Mouse (Mus musculus) neural tube, embryonic 14.5 days (tissue): ENCODE measurements at regions not wholly inside any gene's neighbourhood (a gene's known extent, or its start where the extent isn't known, plus 50 kb on each side); places are given as distances from the start of the nearest gene placed in this dataset.

ENCODE experiments used
- ATAC-seq: fragments of 200-750 bp; cut with Nextera tagmentation; 2 replicates; pipeline ENCODE4 v1.8.0; 2017; ENCODE audit warnings: low read depth, mild to moderate bottlenecking, moderate TSS enrichment, moderate library complexity
- H3K27ac ChIP-seq: fragments of 300-500 bp; sonication (generic); 2 replicates; pipeline ENCODE4 v1.5.1; 2014; ENCODE audit warnings: low read depth, mild to moderate bottlenecking, control low read depth, low read length, moderate library complexity, mixed read lengths
- H3K27me3 ChIP-seq: fragments of 300-500 bp; sonication (generic); 2 replicates; pipeline ENCODE4 v1.6.1; 2014; ENCODE audit warnings: low read length; ENCODE audit not compliant: control insufficient read depth, insufficient read depth
- H3K36me3 ChIP-seq: fragments of 300-500 bp; sonication (generic); 2 replicates; pipeline ENCODE4 v1.6.1; 2014; ENCODE audit warnings: low read length, mixed read lengths; ENCODE audit not compliant: control insufficient read depth, insufficient read depth
- H3K4me1 ChIP-seq: fragments of 300-500 bp; sonication (generic); 2 replicates; pipeline ENCODE4 v1.6.1; 2014; ENCODE audit warnings: low read length; ENCODE audit not compliant: control insufficient read depth, insufficient read depth
- H3K4me2 ChIP-seq: fragments of 300-500 bp; sonication (generic); 2 replicates; pipeline ENCODE4 v1.6.1; 2014; ENCODE audit warnings: mild to moderate bottlenecking, low read depth, low read length, control low read depth
- H3K4me3 ChIP-seq: fragments of 300-500 bp; sonication (generic); 2 replicates; pipeline ENCODE4 v1.5.1; 2014; ENCODE audit warnings: low read depth, low read length, control low read depth, mixed read lengths
- H3K9ac ChIP-seq: fragments of 300-500 bp; sonication (generic); replicated peaks from 2 replicates; pipeline ENCODE4 v1.6.1; 2014; ENCODE audit warnings: low read depth, mild to moderate bottlenecking, control low read depth, low read length, mixed read lengths
- H3K9me3 ChIP-seq: fragments of 300-500 bp; sonication (generic); 2 replicates; pipeline ENCODE4 v1.6.1; 2016; ENCODE audit warnings: low read length; ENCODE audit not compliant: control insufficient read depth
- WGBS: fragments of 180-500 bp; shearing (Covaris S2); extraction: QIAGEN DNeasy Blood & Tissue Kit; methylation state at CpG from one replicate; pipeline ENCODE4 v1.1.7; 2014; 5-methylcytosine and 5-hydroxymethylcytosine counted together

DNA sequence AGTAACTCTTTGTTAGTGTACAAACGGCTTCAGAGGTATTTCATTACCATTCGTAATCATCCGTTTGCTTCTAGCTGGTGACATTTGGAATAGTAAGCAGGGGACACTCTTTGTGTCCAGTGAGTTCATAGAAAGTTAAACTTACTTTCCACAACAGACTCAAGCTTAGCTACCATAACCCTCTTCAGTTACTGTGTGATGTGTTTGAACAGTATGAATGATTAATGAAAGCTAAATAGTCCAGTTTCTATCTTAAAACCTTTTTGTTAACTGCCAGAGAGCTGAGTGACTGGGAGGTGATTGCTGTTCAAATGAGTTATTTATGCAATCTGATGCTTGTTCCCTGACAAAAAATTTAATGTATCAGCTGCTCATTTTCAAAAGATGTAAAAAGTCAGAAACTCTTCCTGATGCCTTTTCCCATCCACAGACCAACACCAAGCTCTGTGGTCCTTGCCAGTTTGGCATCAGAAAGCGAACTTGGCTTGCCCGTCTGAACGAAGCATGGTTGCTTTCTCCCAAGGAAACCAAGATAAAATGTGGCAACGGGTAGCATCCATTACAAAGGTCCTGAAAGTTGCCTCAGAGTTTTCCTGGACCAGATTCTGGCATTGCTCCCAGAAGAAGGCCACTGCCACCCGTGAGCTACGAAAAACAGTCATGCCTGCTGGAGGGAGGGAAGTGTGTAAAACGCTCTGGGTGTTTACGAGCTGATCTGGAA is 491.5 kb downstream of the Sox2 start:
- H3K4me2 ChIP-seq = no peak overlapping the region
- H3K27me3 ChIP-seq = no peaks in the 10 kb centered on the region
- H3K27ac ChIP-seq = peak overlapping the region; percentile 7; the same call in 1 of the 2 replicates
- no peak overlapping the region for H3K9ac ChIP-seq
- no peaks in the 10 kb centered on the region for H3K9me3 ChIP-seq
- H3K4me1 ChIP-seq = no peaks in the 10 kb centered on the region
- no peaks in the 10 kb centered on the region for H3K36me3 ChIP-seq
- H3K4me3 ChIP-seq = no peak overlapping the region
- 50% methylated on average over 11 of the region's 11 CpGs for WGBS
- no peak for ATAC-seq

DNA sequence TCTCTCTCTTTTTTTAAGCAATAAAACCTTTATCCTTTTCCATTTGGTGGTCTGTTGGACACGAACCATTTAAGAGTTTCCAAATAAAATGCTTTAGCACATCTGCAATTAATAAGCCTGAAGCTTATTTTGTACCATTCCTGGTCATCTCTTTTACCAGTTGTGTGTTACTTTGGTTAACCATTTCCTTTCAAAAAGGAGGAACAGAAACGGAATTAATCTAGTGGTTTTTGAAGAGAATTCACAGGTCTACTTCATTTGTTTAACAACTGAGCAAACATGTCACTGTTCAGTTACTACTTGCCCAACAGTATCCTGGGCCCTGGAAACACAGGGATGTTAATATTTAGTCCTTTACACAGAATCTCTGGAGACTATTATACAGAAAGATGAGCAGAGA is 492.5 kb downstream of the Sox2 start:
- Histone ChIP-seq H3K9ac (no peak overlapping the region), H3K9me3 (no peaks in the 10 kb centered on the region), H3K36me3 (no peaks in the 10 kb centered on the region), H3K4me1 (no peaks in the 10 kb centered on the region), H3K4me2 (no peak overlapping the region), H3K27ac (no peak overlapping the region), H3K27me3 (no peaks in the 10 kb centered on the region), H3K4me3 (no peak overlapping the region)
- WGBS = 79% methylated on average over 2 of the region's 2 CpGs
- ATAC-seq = no peak

DNA sequence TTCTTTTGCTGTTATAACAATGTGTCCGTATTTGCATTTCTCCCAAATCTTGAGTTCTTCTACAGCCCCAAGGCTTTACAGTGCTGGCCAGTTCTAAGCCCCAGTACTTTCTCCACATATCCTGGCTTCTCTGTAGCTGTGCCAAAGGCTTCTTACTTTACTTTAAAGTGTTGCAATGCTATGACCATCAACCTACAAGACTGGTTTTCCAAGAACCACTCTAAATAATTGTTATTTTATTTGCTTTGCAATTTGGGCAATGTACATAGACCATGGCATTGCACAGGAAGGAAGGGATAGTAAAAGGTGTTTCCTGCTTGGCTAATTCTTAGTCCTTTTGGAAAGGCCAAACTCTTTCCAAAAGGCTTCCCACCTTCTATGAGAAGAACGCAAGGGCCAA is 495.4 kb downstream of the Sox2 start:
- Histone ChIP-seq H3K4me1 (no peaks in the 10 kb centered on the region), H3K4me2 (no peak overlapping the region), H3K9ac (no peak overlapping the region), H3K4me3 (no peak overlapping the region), H3K9me3 (no peaks in the 10 kb centered on the region), H3K27ac (no peak overlapping the region), H3K27me3 (no peaks in the 10 kb centered on the region), H3K36me3 (no peaks in the 10 kb centered on the region)
- WGBS = 92% methylated on average over 2 of the region's 2 CpGs
- ATAC-seq = no peak

DNA sequence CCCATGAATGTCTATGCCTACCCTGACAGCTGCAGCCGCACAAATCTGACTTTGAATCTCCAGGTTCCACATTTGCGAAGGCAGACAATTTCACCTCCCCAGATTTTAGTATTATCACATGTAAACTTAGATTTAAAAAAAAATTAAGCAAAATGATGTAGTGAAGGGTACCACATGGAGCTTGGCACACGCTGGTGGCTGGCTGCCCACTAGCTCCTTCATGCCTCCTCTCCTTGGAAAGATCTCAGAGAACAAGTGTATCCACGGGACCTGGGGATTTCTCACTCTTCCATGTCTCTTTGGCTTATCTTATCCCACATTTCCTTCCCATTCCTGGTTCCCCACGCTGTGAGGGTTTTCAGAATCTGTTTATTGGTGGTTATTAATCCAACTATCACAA is 496.5 kb downstream of the Sox2 start:
- ATAC-seq = no peak
- Histone ChIP-seq H3K9ac (no peak overlapping the region), H3K36me3 (no peaks in the 10 kb centered on the region), H3K9me3 (no peaks in the 10 kb centered on the region), H3K27me3 (no peaks in the 10 kb centered on the region), H3K4me3 (no peak overlapping the region), H3K4me1 (no peaks in the 10 kb centered on the region), H3K4me2 (no peak overlapping the region), H3K27ac (no peak overlapping the region)
- WGBS = 82% methylated on average over 5 of the region's 5 CpGs

DNA sequence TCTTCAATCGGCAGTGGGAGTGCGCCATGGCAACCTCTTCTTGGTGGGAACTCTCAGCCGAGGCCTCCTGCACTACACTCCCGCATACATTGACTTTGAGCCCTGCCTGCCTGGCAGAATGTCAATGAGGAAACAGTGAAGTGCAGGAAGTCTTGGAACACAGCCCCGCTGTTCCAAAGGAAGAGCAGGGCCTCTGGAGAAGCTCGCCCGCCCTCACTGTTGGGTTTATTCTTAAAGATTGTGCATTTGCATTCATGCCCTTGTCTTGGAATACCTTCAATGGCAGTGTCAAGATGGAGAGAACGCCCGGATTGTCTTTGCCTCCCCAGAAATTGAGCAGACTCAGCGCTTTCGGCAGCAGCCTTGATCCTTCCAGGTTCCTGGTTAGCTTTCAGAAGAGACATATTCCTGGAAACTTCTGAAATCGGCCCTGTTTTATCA is 499.1 kb downstream of the Sox2 start:
- ATAC-seq = peak; percentile 73; the same call in 1 of the 2 replicates
- Histone ChIP-seq H3K4me1 (no peaks in the 10 kb centered on the region), H3K4me3 (no peak overlapping the region), H3K36me3 (no peaks in the 10 kb centered on the region), H3K27me3 (no peaks in the 10 kb centered on the region), H3K4me2 (no peak overlapping the region), H3K9me3 (no peaks in the 10 kb centered on the region), H3K27ac (peak overlapping the region; percentile 41; the same call in 1 of the 2 replicates), H3K9ac (no peak overlapping the region)
- WGBS = 40% methylated on average over 12 of the region's 12 CpGs

DNA sequence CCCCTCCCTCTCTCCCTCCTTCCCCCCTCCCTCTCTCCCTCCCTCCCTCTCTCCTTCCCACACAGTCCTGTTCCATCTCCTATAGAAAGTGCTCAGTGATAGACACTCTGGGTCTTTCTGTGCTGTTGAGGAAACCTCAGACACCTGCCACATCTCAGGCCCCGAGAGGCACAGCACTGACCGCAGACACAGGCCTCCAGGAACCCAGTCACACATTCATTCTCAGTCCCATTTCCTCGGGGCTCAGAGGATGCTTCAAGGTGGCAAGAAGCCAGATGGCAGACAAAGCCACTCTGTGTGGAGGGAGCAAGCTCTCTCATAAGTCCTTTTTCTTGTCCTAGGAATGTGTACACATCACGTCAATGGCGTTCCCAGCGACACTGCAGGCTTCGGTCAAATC is 502.0 kb downstream of the Sox2 start:
- no peaks in the 10 kb centered on the region for H3K9me3 ChIP-seq
- no peak overlapping the region for H3K9ac ChIP-seq
- H3K4me3 ChIP-seq = no peak overlapping the region
- H3K27me3 ChIP-seq = no peaks in the 10 kb centered on the region
- no peak overlapping the region for H3K4me2 ChIP-seq
- H3K4me1 ChIP-seq = no peaks in the 10 kb centered on the region
- no peak overlapping the region for H3K27ac ChIP-seq
- ATAC-seq = peak; percentile 77
- H3K36me3 ChIP-seq = no peaks in the 10 kb centered on the region
- WGBS = 54% methylated on average over 7 of the region's 7 CpGs

DNA sequence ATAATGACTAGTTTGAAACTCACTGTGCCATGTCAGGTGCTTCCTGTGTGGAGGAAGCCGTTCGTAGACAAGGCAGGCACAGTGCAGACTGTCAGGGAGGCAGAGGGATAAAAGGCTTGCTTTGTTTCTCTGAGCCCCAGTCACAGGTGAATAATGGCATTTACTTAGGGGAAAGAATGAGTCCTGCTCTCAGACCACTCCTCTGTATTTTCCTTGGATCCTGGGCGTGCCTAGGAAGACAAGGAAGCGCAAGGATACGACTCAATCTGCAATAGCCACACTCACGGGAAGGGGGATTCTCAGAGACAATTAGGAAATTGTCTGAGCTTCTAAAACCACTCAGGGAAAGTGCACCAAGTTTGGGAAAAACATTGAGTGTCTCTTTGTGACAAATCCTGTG is 504.1 kb downstream of the Sox2 start:
- ATAC-seq = no peak
- Histone ChIP-seq H3K9ac (no peak overlapping the region), H3K4me3 (no peak overlapping the region), H3K9me3 (no peaks in the 10 kb centered on the region), H3K36me3 (no peaks in the 10 kb centered on the region), H3K27me3 (no peaks in the 10 kb centered on the region), H3K4me1 (no peaks in the 10 kb centered on the region), H3K4me2 (no peak overlapping the region), H3K27ac (no peak overlapping the region)
- WGBS = 20% methylated on average over 6 of the region's 6 CpGs

DNA sequence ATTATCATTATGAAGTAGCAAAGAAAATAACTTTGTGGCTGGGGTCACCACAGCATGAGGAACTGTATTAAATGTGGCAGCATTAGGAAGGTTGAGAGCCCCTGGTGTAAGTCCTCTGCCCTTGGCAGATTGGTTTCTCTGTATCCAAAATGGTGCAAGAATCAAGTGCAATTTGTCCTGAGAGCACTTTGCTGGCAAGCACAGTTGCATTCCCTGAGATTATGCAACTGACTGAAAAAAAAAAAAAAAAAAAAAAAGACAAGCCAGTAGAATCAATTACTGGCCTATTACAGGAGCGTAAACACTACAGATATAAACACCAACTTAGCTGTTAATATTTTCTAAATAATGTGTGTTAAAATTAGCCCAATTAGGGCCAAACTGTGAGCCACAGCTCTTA is 518.5 kb downstream of the Sox2 start:
- 93% methylated on average over 1 of the region's 1 CpGs for WGBS
- Histone ChIP-seq H3K27me3 (no peaks in the 10 kb centered on the region), H3K4me1 (no peaks in the 10 kb centered on the region), H3K27ac (no peak overlapping the region), H3K36me3 (no peaks in the 10 kb centered on the region), H3K4me2 (no peak overlapping the region), H3K9me3 (no peaks in the 10 kb centered on the region), H3K4me3 (no peak overlapping the region), H3K9ac (no peak overlapping the region)
- ATAC-seq = no peak

DNA sequence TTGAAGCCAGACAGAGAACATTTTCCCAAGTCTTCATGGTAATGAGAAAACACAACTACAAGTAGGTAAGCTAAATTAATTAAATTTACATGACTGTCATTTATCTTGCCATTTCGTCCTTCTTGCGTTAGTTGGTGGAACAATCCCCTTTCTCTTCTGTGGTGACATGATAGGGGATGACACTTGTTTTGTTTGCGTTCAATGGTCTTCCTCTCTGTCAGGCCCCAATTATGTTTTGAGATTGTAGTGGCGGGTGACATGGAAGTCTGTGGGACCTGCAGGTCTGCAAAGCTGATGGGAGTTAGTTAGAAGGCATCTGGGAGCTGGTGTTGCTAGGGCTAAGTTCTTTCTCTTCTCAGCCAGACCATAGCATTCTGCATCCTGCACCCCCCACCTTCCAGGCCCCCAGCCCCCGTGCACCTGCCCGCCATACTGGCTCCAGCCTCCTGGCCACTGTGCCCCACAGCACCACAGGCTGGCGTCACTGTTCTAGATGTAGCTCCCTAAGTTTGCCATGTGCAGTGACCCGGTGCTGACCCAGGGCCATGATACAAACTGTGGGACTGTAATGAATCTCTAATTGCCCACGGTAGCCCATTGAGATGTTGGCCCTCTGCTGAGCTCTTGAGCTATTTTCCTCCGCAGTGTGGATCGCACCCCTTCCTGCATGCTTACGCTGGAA is 528.7 kb downstream of the Sox2 start:
- 87% methylated on average over 12 of the region's 12 CpGs for WGBS
- Histone ChIP-seq H3K27ac (no peak overlapping the region), H3K9ac (no peak overlapping the region), H3K4me3 (no peak overlapping the region), H3K4me2 (no peak overlapping the region), H3K9me3 (no peaks in the 10 kb centered on the region), H3K27me3 (no peaks in the 10 kb centered on the region), H3K36me3 (no peaks in the 10 kb centered on the region), H3K4me1 (no peaks in the 10 kb centered on the region)
- no peak for ATAC-seq
